ENCODE assay signal across 8 mouse cellular contexts in genomic region chr2:164961506-164962182, GRCm38 (mm10). TPM values are rescaled to one million over a fixed set of nuclear protein-coding genes. Genes with fewer than 3 reads are reported as not detected.
A peak's percentile ranks its signal among the peaks of the same experiment; 100 is the strongest.
DNase-seq lines count a peak whose midpoint lies in the region; ATAC-seq lines count a peak whose summit lies in the region.

No protein-coding gene starts in this region.

- no peak overlapping the region for H3K4me3 ChIP-seq in heart, embryonic 16.5 days (ENCODE audit: low read length)
- no peak overlapping the region for H3K4me3 ChIP-seq in liver, embryonic 15.5 days (replicated peaks)
- H3K4me3 ChIP-seq in neural tube, embryonic 12.5 days: no peak overlapping the region; the same call in 1 of the 2 replicates

- peaks cover 34% of the 10 kb centered on the region for H3K27me3 ChIP-seq in heart, embryonic 16.5 days (ENCODE audit: control insufficient read depth, insufficient read depth, low read length)
- peaks cover 67% of the 10 kb centered on the region for H3K27me3 ChIP-seq in liver, embryonic 15.5 days
- H3K27me3 ChIP-seq in neural tube, embryonic 12.5 days (replicated peaks): peaks cover 22% of the 10 kb centered on the region

- ATAC-seq in heart, embryonic 16.5 days (replicated peaks; ENCODE audit: extremely low read depth, insufficient read depth, low FRiP score): no peak
- ATAC-seq in liver, embryonic 15.5 days (ENCODE audit: insufficient read depth): 0 out of 2 replicates have a peak, but pooled peaks have one; percentile 9
- ATAC-seq in neural tube, embryonic 12.5 days (ENCODE audit: low FRiP score, low read depth): no peak

- H3K4me1 ChIP-seq in heart, embryonic 16.5 days (ENCODE audit: control insufficient read depth, insufficient read depth, low read length): peaks cover 3% of the 10 kb centered on the region; the same call in 1 of the 2 replicates
- peaks cover 11% of the 10 kb centered on the region for H3K4me1 ChIP-seq in liver, embryonic 15.5 days (replicated peaks)
- H3K4me1 ChIP-seq in neural tube, embryonic 12.5 days: peaks cover 21% of the 10 kb centered on the region

- H3K9ac ChIP-seq in heart, embryonic 16.5 days (ENCODE audit: low read length): no peak overlapping the region
- no peak overlapping the region for H3K9ac ChIP-seq in liver, embryonic 15.5 days
- peak overlapping the region; percentile 53; the same call in 1 of the 2 replicates for H3K9ac ChIP-seq in neural tube, embryonic 12.5 days

- no peaks in the 10 kb centered on the region; the same call in 1 of the 2 replicates for H3K9me3 ChIP-seq in heart, embryonic 16.5 days (replicated peaks; ENCODE audit: control insufficient read depth, low read length)
- H3K9me3 ChIP-seq in liver, embryonic 15.5 days (replicated peaks): no peaks in the 10 kb centered on the region
- no peaks in the 10 kb centered on the region for H3K9me3 ChIP-seq in neural tube, embryonic 12.5 days

- 9% methylated on average over 17 of the region's 17 CpGs for WGBS in heart, embryonic 16.5 days
- WGBS in liver, embryonic 15.5 days (ENCODE audit: insufficient replicate concordance): 8% methylated on average over 17 of the region's 17 CpGs
- WGBS in neural tube, embryonic 12.5 days: 7% methylated on average over 17 of the region's 17 CpGs

- DNase-seq in CD8-positive naive resting alpha-beta T cell, adult 2 months (ENCODE audit: low read depth in 2 of 2, low spot score in 2 of 2): peak; percentile 62 to 77
- peak; percentile 87 for DNase-seq in adrenal gland, postnatal 10 days
- DNase-seq in embryo, embryonic 11 days: peak; percentile 81
- DNase-seq in kidney, postnatal 14 days: peak; percentile 65
- DNase-seq in testis, postnatal 10 days (ENCODE audit: low spot score): peak; percentile 83

- H3K36me3 ChIP-seq in heart, embryonic 16.5 days (ENCODE audit: control insufficient read depth, insufficient read depth): no peaks in the 10 kb centered on the region
- no peaks in the 10 kb centered on the region for H3K36me3 ChIP-seq in liver, embryonic 15.5 days (replicated peaks)
- H3K36me3 ChIP-seq in neural tube, embryonic 12.5 days: no peaks in the 10 kb centered on the region

- H3K4me2 ChIP-seq in heart, embryonic 16.5 days (ENCODE audit: low read depth, low read length): peak overlapping the region; percentile 86; the same call in 1 of the 2 replicates
- H3K4me2 ChIP-seq in liver, embryonic 15.5 days: peak overlapping the region; percentile 68
- peak overlapping the region; percentile 75 for H3K4me2 ChIP-seq in neural tube, embryonic 12.5 days (replicated peaks)

- no peak overlapping the region for H3K27ac ChIP-seq in heart, embryonic 16.5 days (ENCODE audit: low read length)
- no peak overlapping the region for H3K27ac ChIP-seq in liver, embryonic 15.5 days (replicated peaks)
- H3K27ac ChIP-seq in neural tube, embryonic 12.5 days: no peak overlapping the region

RNA-seq across cellular contexts. Expression of gene Slc12a5, which starts 1.0 kb away (rescaled TPM):
- total RNA-seq in adrenal gland, postnatal 10 days (2021): 1 to 10 TPM; 4.5 to 7.7 TPM
- polyA plus RNA-seq in heart, embryonic 16.5 days (2015; fragmentation: Nextera tagmentation; extraction: Ambion mirVana): 0.21 and 0.68 TPM in 2 replicates
- polyA plus RNA-seq in liver, embryonic 15.5 days (2015; fragmentation: Nextera tagmentation; extraction: Ambion mirVana): 0.26 and 0.37 TPM in 2 replicates
- polyA plus RNA-seq in neural tube, embryonic 12.5 days (2016; fragmentation: Nextera tagmentation; extraction: Ambion mirVana): 12.7 and 13.9 TPM in 2 replicates

RNA-seq across cellular contexts. Expression of gene Mmp9, which starts 21.1 kb away (rescaled TPM):
- 10 to 100 TPM in 1 of 2 experiments, 1 to 10 TPM in 1; 2.6 to 24.5 TPM for total RNA-seq in adrenal gland, postnatal 10 days (2021)
- 3.8 and 9.7 TPM in 2 replicates for polyA plus RNA-seq in heart, embryonic 16.5 days (2015; fragmentation: Nextera tagmentation; extraction: Ambion mirVana)
- polyA plus RNA-seq in liver, embryonic 15.5 days (2015; fragmentation: Nextera tagmentation; extraction: Ambion mirVana): 5.9 and 10.2 TPM in 2 replicates
- polyA plus RNA-seq in neural tube, embryonic 12.5 days (2016; fragmentation: Nextera tagmentation; extraction: Ambion mirVana): 5.0 TPM in 2 replicates

RNA-seq across cellular contexts. Expression of gene Zfp335, which starts 50.1 kb away (rescaled TPM):
- 10 to 100 TPM; 13.4 to 16.2 TPM for total RNA-seq in adrenal gland, postnatal 10 days (2021)
- polyA plus RNA-seq in heart, embryonic 16.5 days (2015; fragmentation: Nextera tagmentation; extraction: Ambion mirVana): 9.2 and 9.5 TPM in 2 replicates
- polyA plus RNA-seq in liver, embryonic 15.5 days (2015; fragmentation: Nextera tagmentation; extraction: Ambion mirVana): 5.9 and 6.9 TPM in 2 replicates
- 14.5 and 17.2 TPM in 2 replicates for polyA plus RNA-seq in neural tube, embryonic 12.5 days (2016; fragmentation: Nextera tagmentation; extraction: Ambion mirVana)
